Mouse (Mus musculus): ENCODE data around the gene Tnfrsf1a. TPM values are rescaled to one million over a fixed set of nuclear protein-coding genes. Genes with fewer than 3 reads are reported as not detected.

Tnfrsf1a gene
- polyA plus RNA-seq, 1 experiment from 2014 or later, result 27.4 TPM

DNA sequence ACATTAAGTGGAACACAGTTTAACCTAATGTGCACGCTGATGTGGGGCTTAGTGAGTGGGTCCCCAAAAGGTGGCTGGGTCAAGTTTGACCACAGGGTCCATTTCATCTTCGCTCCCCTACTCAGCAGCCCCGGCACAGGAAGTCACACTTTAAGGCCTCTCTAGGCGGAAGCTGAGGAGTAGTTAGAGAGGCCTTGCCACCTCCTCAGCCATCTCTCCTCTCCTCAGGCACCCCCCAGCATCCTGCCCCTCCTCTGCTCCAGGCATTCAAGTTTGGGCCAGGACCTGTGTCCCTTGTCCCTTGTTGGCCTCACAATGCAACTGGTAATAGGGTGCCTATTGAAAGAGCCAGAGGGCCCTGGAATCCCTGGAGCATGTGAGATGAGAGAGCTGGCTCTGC, 4.5 kb downstream of the Tnfrsf1a start:
- H3K4me3 ChIP-seq (ENCODE audit: low read depth, low read length), result no peak overlapping the region
- H3K27ac ChIP-seq (ENCODE audit: low read depth, low read length), result no peak overlapping the region
- peaks cover 2% of the 10 kb centered on the region; the same call in 1 of the 2 replicates for H3K27me3 ChIP-seq (ENCODE audit: control insufficient read depth, insufficient read depth, low read length)
- 79% methylated on average over 3 of the region's 4 CpGs for WGBS
- no peak overlapping the region for H3K4me2 ChIP-seq (ENCODE audit: low read depth)
- DNase-seq (ENCODE audit: low spot score) (no peak), ATAC-seq (ENCODE audit: insufficient read depth, low FRiP score, low TSS enrichment) (no peak)
- H3K9ac ChIP-seq (ENCODE audit: low read length), result no peak overlapping the region
- peaks cover 3% of the 10 kb centered on the region; the same call in 1 of the 2 replicates for H3K36me3 ChIP-seq (ENCODE audit: control insufficient read depth, insufficient read depth, low read length)
- H3K9me3 ChIP-seq (ENCODE audit: control insufficient read depth, low read length), result no peaks in the 10 kb centered on the region
- peaks cover 16% of the 10 kb centered on the region for H3K4me1 ChIP-seq (ENCODE audit: control insufficient read depth, insufficient read depth, low read length)

DNA sequence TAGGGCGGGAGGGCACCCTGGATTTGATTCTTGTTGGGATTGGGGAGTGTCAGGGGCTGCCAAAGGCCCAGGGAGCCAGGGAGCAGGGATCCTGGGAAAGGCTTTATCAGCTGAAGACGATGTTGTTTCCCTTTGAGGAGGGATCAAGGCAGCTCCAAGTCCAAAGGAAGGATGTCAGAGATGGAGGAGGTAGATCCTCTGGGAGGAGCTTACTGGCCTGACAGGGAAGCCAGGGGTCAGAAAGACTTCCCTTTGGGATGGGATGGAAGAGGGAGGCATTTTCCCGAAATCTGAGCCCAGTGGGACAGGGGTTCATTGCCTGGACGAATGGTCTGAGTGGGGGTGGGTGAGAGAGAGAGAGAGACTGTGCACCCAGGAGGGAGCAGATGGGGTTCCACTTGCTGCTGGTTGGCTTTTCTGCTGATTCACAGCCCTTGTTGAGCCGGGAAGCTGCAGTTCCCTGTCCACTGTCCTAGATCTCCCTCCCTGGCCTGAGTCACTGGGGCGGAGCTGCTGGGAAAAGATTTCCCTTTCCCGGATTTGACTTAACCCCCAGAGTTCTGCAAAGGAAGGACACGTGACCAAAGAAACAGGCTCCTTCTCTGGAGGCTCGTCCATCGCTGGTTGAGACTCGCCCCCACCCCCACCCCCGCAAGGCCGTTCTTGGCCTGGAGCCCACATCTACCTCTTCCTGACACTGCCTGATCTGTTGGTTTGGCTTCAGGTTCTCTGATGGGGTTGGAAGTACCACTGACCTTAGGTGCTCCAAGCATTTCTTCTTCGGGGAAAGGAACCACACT, 5.4 kb downstream of the Tnfrsf1a start:
- peaks cover 13% of the 10 kb centered on the region for H3K4me1 ChIP-seq (ENCODE audit: control insufficient read depth, insufficient read depth, low read length)
- no peak overlapping the region for H3K27ac ChIP-seq (ENCODE audit: low read depth, low read length)
- no peaks in the 10 kb centered on the region for H3K9me3 ChIP-seq (ENCODE audit: control insufficient read depth, low read length)
- peaks cover 3% of the 10 kb centered on the region; the same call in 1 of the 2 replicates for H3K36me3 ChIP-seq (ENCODE audit: control insufficient read depth, insufficient read depth, low read length)
- no peak for ATAC-seq (ENCODE audit: insufficient read depth, low FRiP score, low TSS enrichment)
- WGBS, result 11% methylated on average over 14 of the region's 14 CpGs
- no peak for DNase-seq (ENCODE audit: low spot score)
- no peak overlapping the region for H3K4me2 ChIP-seq (ENCODE audit: low read depth)
- H3K27me3 ChIP-seq (ENCODE audit: control insufficient read depth, insufficient read depth, low read length), result no peaks in the 10 kb centered on the region
- H3K4me3 ChIP-seq (ENCODE audit: low read depth, low read length), result no peak overlapping the region
- H3K9ac ChIP-seq (ENCODE audit: low read length), result no peak overlapping the region

DNA sequence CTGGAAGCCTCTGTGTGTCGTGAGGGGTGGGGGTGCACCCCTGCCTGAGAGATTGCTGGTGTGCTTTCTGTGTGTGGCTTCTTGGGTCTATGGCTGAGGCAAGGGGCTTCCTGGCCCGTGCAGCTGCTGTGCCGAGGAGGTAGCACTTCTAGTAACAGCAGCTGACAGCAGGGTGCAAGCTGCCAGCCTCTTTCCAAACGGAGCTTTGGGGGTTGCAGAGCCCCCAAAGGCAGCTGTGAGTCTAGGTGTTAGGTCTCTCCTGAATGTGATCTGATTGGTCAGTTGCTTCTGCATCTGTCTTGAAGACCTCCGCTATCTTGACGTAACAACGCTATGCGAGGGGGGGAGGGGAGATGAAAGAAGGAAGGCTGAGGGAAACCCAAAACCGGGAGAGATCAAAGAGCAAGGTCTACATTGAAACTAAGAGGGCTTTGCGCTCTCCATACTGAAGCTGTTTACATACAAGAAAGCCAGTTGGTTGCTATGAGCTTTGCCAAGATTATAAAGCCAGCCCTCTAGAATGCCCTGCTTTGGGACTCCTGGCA, 6.1 kb downstream of the Tnfrsf1a start:
- no peak for DNase-seq (ENCODE audit: low spot score)
- H3K4me3 ChIP-seq (ENCODE audit: low read depth, low read length), result no peak overlapping the region

GRCm38 (mm10) chr6:125356264-125356663, 7.1 kb downstream of the Tnfrsf1a start:
- no peak overlapping the region for H3K27ac ChIP-seq (ENCODE audit: low read depth, low read length)
- no peaks in the 10 kb centered on the region for H3K9me3 ChIP-seq (ENCODE audit: control insufficient read depth, low read length)
- H3K4me3 ChIP-seq (ENCODE audit: low read depth, low read length), result no peak overlapping the region
- no peak overlapping the region for H3K9ac ChIP-seq (ENCODE audit: low read length)
- H3K4me1 ChIP-seq (ENCODE audit: control insufficient read depth, insufficient read depth, low read length), result peaks cover 9% of the 10 kb centered on the region
- H3K4me2 ChIP-seq (ENCODE audit: low read depth), result no peak overlapping the region
- H3K27me3 ChIP-seq (ENCODE audit: control insufficient read depth, insufficient read depth, low read length), result peaks cover 3% of the 10 kb centered on the region; the same call in 1 of the 2 replicates
- 31% methylated on average over 8 of the region's 8 CpGs for WGBS
- DNase-seq (ENCODE audit: low spot score) (no peak), ATAC-seq (ENCODE audit: insufficient read depth, low FRiP score, low TSS enrichment) (no peak)
- H3K36me3 ChIP-seq (ENCODE audit: control insufficient read depth, insufficient read depth, low read length), result peaks cover 3% of the 10 kb centered on the region; the same call in 1 of the 2 replicates

More for the DNA sequence above, 6.1 kb downstream of the Tnfrsf1a start:
- Histone ChIP-seq H3K9ac (ENCODE audit: low read length) (no peak overlapping the region), H3K4me2 (ENCODE audit: low read depth) (peak overlapping the region; percentile 22; the same call in 1 of the 2 replicates), H3K9me3 (ENCODE audit: control insufficient read depth, low read length) (no peaks in the 10 kb centered on the region), H3K27ac (ENCODE audit: low read depth, low read length) (no peak overlapping the region), H3K27me3 (ENCODE audit: control insufficient read depth, insufficient read depth, low read length) (no peaks in the 10 kb centered on the region), H3K36me3 (ENCODE audit: control insufficient read depth, insufficient read depth, low read length) (peaks cover 3% of the 10 kb centered on the region; the same call in 1 of the 2 replicates), H3K4me1 (ENCODE audit: control insufficient read depth, insufficient read depth, low read length) (peaks cover 12% of the 10 kb centered on the region)
- WGBS, result 4% methylated on average over 10 of the region's 10 CpGs
- ATAC-seq (ENCODE audit: insufficient read depth, low FRiP score, low TSS enrichment), result no peak

GRCm38 (mm10) chr6:125357334-125357733, 8.2 kb downstream of the Tnfrsf1a start:
- Histone ChIP-seq H3K4me1 (ENCODE audit: control insufficient read depth, insufficient read depth, low read length) (peaks cover 9% of the 10 kb centered on the region), H3K9me3 (ENCODE audit: control insufficient read depth, low read length) (no peaks in the 10 kb centered on the region), H3K4me2 (ENCODE audit: low read depth) (no peak overlapping the region), H3K4me3 (ENCODE audit: low read depth, low read length) (no peak overlapping the region), H3K27ac (ENCODE audit: low read depth, low read length) (no peak overlapping the region), H3K27me3 (ENCODE audit: control insufficient read depth, insufficient read depth, low read length) (peaks cover 9% of the 10 kb centered on the region), H3K9ac (ENCODE audit: low read length) (no peak overlapping the region), H3K36me3 (ENCODE audit: control insufficient read depth, insufficient read depth, low read length) (peaks cover 3% of the 10 kb centered on the region; the same call in 1 of the 2 replicates)
- DNase-seq (ENCODE audit: low spot score) (no peak), ATAC-seq (ENCODE audit: insufficient read depth, low FRiP score, low TSS enrichment) (no peak)
- WGBS, result 88% methylated on average over 15 of the region's 15 CpGs

DNA sequence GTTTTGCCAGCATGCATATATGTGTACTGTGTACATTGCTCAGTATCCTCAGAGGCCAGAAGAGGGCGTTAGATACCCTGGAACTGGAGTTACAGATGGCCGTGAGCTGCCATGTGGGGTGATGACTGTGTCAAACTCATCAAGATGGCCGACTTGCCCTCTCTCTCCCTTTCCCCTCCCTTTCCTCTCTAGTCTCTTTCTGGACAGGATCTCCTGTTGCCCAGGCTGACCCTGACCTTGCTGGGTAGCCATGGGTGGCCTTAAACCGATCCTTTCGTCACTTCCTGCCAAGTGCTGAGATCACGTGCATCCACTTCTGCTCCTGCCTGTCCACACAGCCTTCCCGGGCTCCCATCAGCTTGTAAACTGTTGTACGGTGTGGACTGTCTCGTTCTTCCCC, 10.8 kb downstream of the Tnfrsf1a start:
- Histone ChIP-seq H3K36me3 (ENCODE audit: control insufficient read depth, insufficient read depth, low read length) (peaks cover 3% of the 10 kb centered on the region; the same call in 1 of the 2 replicates), H3K27ac (ENCODE audit: low read depth, low read length) (no peak overlapping the region), H3K4me2 (ENCODE audit: low read depth) (no peak overlapping the region), H3K4me1 (ENCODE audit: control insufficient read depth, insufficient read depth, low read length) (peaks cover 7% of the 10 kb centered on the region), H3K9me3 (ENCODE audit: control insufficient read depth, low read length) (no peaks in the 10 kb centered on the region), H3K4me3 (ENCODE audit: low read depth, low read length) (no peak overlapping the region), H3K9ac (ENCODE audit: low read length) (no peak overlapping the region), H3K27me3 (ENCODE audit: control insufficient read depth, insufficient read depth, low read length) (peaks cover 31% of the 10 kb centered on the region)
- no peak for ATAC-seq (ENCODE audit: insufficient read depth, low FRiP score, low TSS enrichment)
- DNase-seq (ENCODE audit: low spot score), result no peak
- 54% methylated on average over 9 of the region's 9 CpGs for WGBS

GRCm38 (mm10) chr6:125360846-125361245, 11.7 kb downstream of the Tnfrsf1a start:
- Histone ChIP-seq H3K4me1 (ENCODE audit: control insufficient read depth, insufficient read depth, low read length) (peaks cover 4% of the 10 kb centered on the region), H3K4me2 (ENCODE audit: low read depth) (no peak overlapping the region), H3K9me3 (ENCODE audit: control insufficient read depth, low read length) (no peaks in the 10 kb centered on the region), H3K9ac (ENCODE audit: low read length) (no peak overlapping the region), H3K27me3 (ENCODE audit: control insufficient read depth, insufficient read depth, low read length) (peaks cover 31% of the 10 kb centered on the region), H3K27ac (ENCODE audit: low read depth, low read length) (no peak overlapping the region), H3K36me3 (ENCODE audit: control insufficient read depth, insufficient read depth, low read length) (peaks cover 3% of the 10 kb centered on the region; the same call in 1 of the 2 replicates), H3K4me3 (ENCODE audit: low read depth, low read length) (no peak overlapping the region)
- DNase-seq (ENCODE audit: low spot score) (no peak), ATAC-seq (ENCODE audit: insufficient read depth, low FRiP score, low TSS enrichment) (no peak)
- WGBS, result 48% methylated on average over 9 of the region's 9 CpGs

- WGBS, result 18% methylated on average over 38 of the region's 38 CpGs
- Histone ChIP-seq H3K27ac (ENCODE audit: low read depth, low read length) (no peak overlapping the region), H3K9me3 (ENCODE audit: control insufficient read depth, low read length) (no peaks in the 10 kb centered on the region), H3K9ac (ENCODE audit: low read length) (no peak overlapping the region), H3K4me3 (ENCODE audit: low read depth, low read length) (no peak overlapping the region), H3K27me3 (ENCODE audit: control insufficient read depth, insufficient read depth, low read length) (peaks cover 31% of the 10 kb centered on the region), H3K36me3 (ENCODE audit: control insufficient read depth, insufficient read depth, low read length) (peaks cover 3% of the 10 kb centered on the region; the same call in 1 of the 2 replicates), H3K4me2 (ENCODE audit: low read depth) (peak overlapping the region; percentile 30; the same call in 1 of the 2 replicates), H3K4me1 (ENCODE audit: control insufficient read depth, insufficient read depth, low read length) (peaks cover 4% of the 10 kb centered on the region)
- no peak for ATAC-seq (ENCODE audit: insufficient read depth, low FRiP score, low TSS enrichment)
- no peak for DNase-seq (ENCODE audit: low spot score)
Observed at GRCm38 (mm10) chr6:125361467-125362291, 12.5 kb downstream of the Tnfrsf1a start.

All from neural tube, embryonic 11.5 days (tissue).